Mouse (Mus musculus): Measurements from ENCODE around the gene Edil3. TPM values are rescaled to one million over a fixed set of nuclear protein-coding genes. Genes with fewer than 3 reads are reported as not detected.
"Not testable (repeated sequence)": the region's sequence is repeated elsewhere in the genome, so short reads cannot be mapped to it uniquely, and the experiment has no call there.

The Edil3 gene
- polyA plus RNA-seq, 1 experiment from 2014 or later: 17.5 TPM

- Histone ChIP-seq H3K4me1 (peaks cover 4% of the 10 kb centered on the region; the same call in 1 of the 2 replicates), H3K27me3 (ENCODE audit: low read depth, poor library complexity, severe bottlenecking) (no peaks in the 10 kb centered on the region), H3K4me3 (no peak overlapping the region), H3K27ac (replicated peaks) (no peak overlapping the region), H3K9me3 (replicated peaks) (no peaks in the 10 kb centered on the region), H3K36me3 (no peaks in the 10 kb centered on the region)
- 46% methylated on average over 3 of the region's 3 CpGs for WGBS
- peak; percentile 17 for DNase-seq (ENCODE audit: low spot score)
Observed at GRCm38 (mm10) chr13:89029817-89030539, 208.7 kb downstream of the Edil3 start.

DNA sequence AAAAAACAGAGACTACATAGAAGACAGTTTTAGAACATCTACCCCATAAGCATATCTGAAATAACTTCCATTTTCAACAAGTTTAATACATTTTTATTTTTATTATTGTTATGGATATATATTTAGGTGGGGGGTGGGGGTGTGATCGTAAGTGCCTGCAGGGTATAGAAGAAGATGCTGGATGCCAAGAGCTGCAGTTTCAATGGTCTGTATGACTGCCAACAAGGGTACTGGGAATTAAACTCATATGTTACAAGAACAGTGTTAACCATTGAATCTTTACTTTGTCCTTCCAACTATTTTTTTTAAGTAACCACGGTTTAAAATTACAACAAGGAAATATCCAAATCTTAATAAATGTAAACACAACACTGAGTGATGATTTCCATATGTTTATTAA, 214.4 kb downstream of the Edil3 start:
- WGBS: 86% methylated on average over 2 of the region's 2 CpGs
- no peaks in the 10 kb centered on the region for H3K36me3 ChIP-seq
- 0 out of 2 replicates have a peak, but pooled peaks cover 4% of the 10 kb centered on the region for H3K4me1 ChIP-seq
- no peak overlapping the region for H3K4me3 ChIP-seq
- no peak for DNase-seq (ENCODE audit: low spot score)
- H3K27ac ChIP-seq (replicated peaks): no peak overlapping the region
- no peaks in the 10 kb centered on the region for H3K27me3 ChIP-seq (ENCODE audit: low read depth, poor library complexity, severe bottlenecking)
- no peaks in the 10 kb centered on the region for H3K9me3 ChIP-seq (replicated peaks)

DNA sequence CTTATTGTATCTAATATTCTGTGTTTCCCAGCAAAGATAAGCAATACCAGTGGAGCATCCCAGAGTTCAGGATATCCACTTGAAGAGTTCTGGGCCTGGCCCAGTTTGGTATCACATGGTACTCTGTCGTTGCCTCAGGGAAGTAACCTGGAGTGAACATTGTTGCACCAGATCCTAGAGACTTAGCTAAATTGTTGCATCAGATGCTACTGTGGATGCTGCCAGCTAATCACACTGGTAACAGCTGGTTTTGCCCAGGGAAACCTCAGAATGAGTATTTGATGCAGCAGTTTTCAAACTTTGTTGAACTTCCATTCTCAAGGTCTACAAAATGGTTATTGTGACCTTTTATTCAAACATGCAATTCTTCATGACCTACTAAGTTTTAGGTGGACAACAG, 220.2 kb downstream of the Edil3 start:
- no peak overlapping the region for H3K27ac ChIP-seq (replicated peaks)
- no peaks in the 10 kb centered on the region for H3K9me3 ChIP-seq (replicated peaks)
- H3K4me1 ChIP-seq: 0 out of 2 replicates have a peak, but pooled peaks cover 4% of the 10 kb centered on the region
- no peaks in the 10 kb centered on the region for H3K27me3 ChIP-seq (ENCODE audit: low read depth, poor library complexity, severe bottlenecking)
- 93% methylated on average over 1 of the region's 1 CpGs for WGBS
- H3K36me3 ChIP-seq: no peaks in the 10 kb centered on the region
- no peak for DNase-seq (ENCODE audit: low spot score)
- no peak overlapping the region for H3K4me3 ChIP-seq

DNA sequence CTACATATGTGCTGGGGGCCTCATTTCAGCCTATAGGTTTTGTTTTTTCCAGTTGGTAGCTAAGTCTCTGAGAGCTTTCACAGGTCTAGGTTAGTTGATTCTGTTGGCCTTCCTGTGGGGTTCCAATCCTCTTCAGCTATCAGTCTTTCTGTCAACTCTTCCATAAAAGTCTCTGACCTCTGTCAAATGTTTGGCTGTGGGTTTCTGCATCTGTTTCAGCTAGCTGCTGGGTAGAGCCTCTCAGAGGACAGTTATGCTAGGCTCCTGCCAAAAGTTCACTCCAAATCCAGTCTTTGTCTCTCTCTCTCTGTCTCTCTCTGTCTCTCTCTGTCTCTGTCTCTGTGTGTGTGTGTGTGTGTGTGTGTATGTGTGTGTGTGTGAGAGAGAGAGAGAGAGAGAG, 248.9 kb downstream of the Edil3 start:
- H3K4me1 ChIP-seq; H3K27me3 ChIP-seq (ENCODE audit: low read depth, poor library complexity, severe bottlenecking): not testable (repeated sequence)

GRCm38 (mm10) chr13:89076212-89076611, 254.9 kb downstream of the Edil3 start:
- 94% methylated on average over 1 of the region's 1 CpGs for WGBS
- Histone ChIP-seq H3K4me1 (no peaks in the 10 kb centered on the region), H3K27ac (replicated peaks) (no peak overlapping the region), H3K36me3 (no peaks in the 10 kb centered on the region), H3K9me3 (replicated peaks) (no peaks in the 10 kb centered on the region), H3K4me3 (no peak overlapping the region), H3K27me3 (ENCODE audit: low read depth, poor library complexity, severe bottlenecking) (no peaks in the 10 kb centered on the region)
- no peak for DNase-seq (ENCODE audit: low spot score)

More for the DNA sequence above, 248.9 kb downstream of the Edil3 start:
- not testable (repeated sequence) for DNase-seq (ENCODE audit: low spot score); H3K9me3 ChIP-seq (replicated peaks); H3K4me3 ChIP-seq; H3K27ac ChIP-seq (replicated peaks); H3K36me3 ChIP-seq

DNA sequence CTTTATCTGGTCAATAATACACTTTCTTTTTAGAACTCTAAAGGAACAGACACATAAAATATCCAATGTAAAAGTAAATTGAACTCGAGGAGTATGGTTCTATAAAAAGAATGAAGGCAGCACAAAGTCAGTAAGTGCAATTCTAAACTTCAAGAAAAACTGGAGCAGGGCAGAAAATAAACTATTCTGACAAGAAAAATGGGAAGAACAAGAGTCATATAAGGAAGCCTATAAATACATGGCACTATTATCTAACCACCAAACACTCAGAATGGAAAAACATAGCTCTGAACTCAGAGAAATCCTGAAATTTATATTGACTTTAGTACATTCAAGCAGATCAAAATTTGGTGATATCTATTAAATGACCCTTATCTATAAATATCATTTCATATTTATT, 284.6 kb downstream of the Edil3 start:
- Histone ChIP-seq H3K4me1 (no peaks in the 10 kb centered on the region), H3K27ac (replicated peaks) (no peak overlapping the region), H3K27me3 (ENCODE audit: low read depth, poor library complexity, severe bottlenecking) (no peaks in the 10 kb centered on the region), H3K9me3 (replicated peaks) (no peaks in the 10 kb centered on the region), H3K4me3 (no peak overlapping the region), H3K36me3 (no peaks in the 10 kb centered on the region)
- WGBS: 70% methylated on average over 1 of the region's 1 CpGs
- DNase-seq (ENCODE audit: low spot score): no peak

GRCm38 (mm10) chr13:89117551-89117950, 296.3 kb downstream of the Edil3 start:
- no peak overlapping the region for H3K4me3 ChIP-seq
- no peaks in the 10 kb centered on the region for H3K36me3 ChIP-seq
- H3K27ac ChIP-seq (replicated peaks): no peak overlapping the region
- H3K27me3 ChIP-seq (ENCODE audit: low read depth, poor library complexity, severe bottlenecking): no peaks in the 10 kb centered on the region
- H3K9me3 ChIP-seq (replicated peaks): no peaks in the 10 kb centered on the region
- peaks cover 6% of the 10 kb centered on the region for H3K4me1 ChIP-seq
- DNase-seq (ENCODE audit: low spot score): no peak
- 83% methylated on average over 2 of the region's 2 CpGs for WGBS

GRCm38 (mm10) chr13:89119809-89120208, 298.5 kb downstream of the Edil3 start:
- 81% methylated on average over 8 of the region's 8 CpGs for whole genome bisulfite sequencing

GRCm38 (mm10) chr13:89122511-89123253, 301.4 kb downstream of the Edil3 start:
- 58% methylated on average over 6 of the region's 6 CpGs for WGBS
- Histone ChIP-seq H3K27me3 (ENCODE audit: low read depth, poor library complexity, severe bottlenecking) (no peaks in the 10 kb centered on the region), H3K9me3 (replicated peaks) (no peaks in the 10 kb centered on the region), H3K27ac (replicated peaks) (no peak overlapping the region), H3K4me1 (peaks cover 8% of the 10 kb centered on the region), H3K4me3 (no peak overlapping the region), H3K36me3 (no peaks in the 10 kb centered on the region)
- DNase-seq (ENCODE audit: low spot score): no peak

More at GRCm38 (mm10) chr13:89119809-89120208, 298.5 kb downstream of the Edil3 start:
- DNase-seq (ENCODE audit: low spot score): no peak
- Histone ChIP-seq H3K9me3 (replicated peaks) (no peaks in the 10 kb centered on the region), H3K36me3 (no peaks in the 10 kb centered on the region), H3K4me1 (peaks cover 8% of the 10 kb centered on the region), H3K27ac (replicated peaks) (no peak overlapping the region), H3K4me3 (no peak overlapping the region), H3K27me3 (ENCODE audit: low read depth, poor library complexity, severe bottlenecking) (no peaks in the 10 kb centered on the region)

- Histone ChIP-seq H3K4me3 (no peak overlapping the region), H3K9me3 (replicated peaks) (no peaks in the 10 kb centered on the region), H3K4me1 (peaks cover 8% of the 10 kb centered on the region), H3K36me3 (no peaks in the 10 kb centered on the region), H3K27ac (replicated peaks) (no peak overlapping the region), H3K27me3 (ENCODE audit: low read depth, poor library complexity, severe bottlenecking) (no peaks in the 10 kb centered on the region)
- 88% methylated on average over 5 of the region's 5 CpGs for WGBS
- DNase-seq (ENCODE audit: low spot score): no peak
Observed at GRCm38 (mm10) chr13:89123396-89123795, 302.1 kb downstream of the Edil3 start.

DNA sequence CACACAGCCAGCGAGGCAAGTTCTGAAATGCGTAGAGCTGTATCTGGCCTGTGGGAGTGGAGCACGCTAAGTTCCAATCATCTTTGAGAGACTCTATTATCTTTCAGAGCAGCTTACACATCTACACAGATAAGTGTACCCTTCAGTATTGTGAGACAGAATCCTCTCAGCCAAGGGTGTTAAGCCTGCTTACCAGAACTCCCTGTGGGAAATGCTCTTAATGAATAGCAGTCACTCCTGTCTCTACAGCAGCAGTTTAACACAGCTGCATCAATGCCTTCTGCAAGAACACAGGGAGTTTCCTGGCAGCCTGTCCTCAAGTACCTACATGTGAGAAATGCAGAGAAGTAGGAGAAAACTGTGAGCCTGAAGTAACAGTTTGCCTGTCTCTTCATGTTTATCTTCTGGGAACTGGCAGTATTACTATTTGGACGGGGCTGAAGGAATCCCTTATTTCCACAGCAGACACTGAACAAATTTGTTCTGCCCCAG, 324.8 kb downstream of the Edil3 start:
- DNase-seq (ENCODE audit: low spot score): no peak
- 31% methylated on average over 4 of the region's 4 CpGs for WGBS
- Histone ChIP-seq H3K4me1 (peaks cover 15% of the 10 kb centered on the region), H3K9me3 (replicated peaks) (no peaks in the 10 kb centered on the region), H3K27me3 (ENCODE audit: low read depth, poor library complexity, severe bottlenecking) (no peaks in the 10 kb centered on the region), H3K36me3 (no peaks in the 10 kb centered on the region), H3K27ac (replicated peaks) (no peak overlapping the region), H3K4me3 (no peak overlapping the region)

GRCm38 (mm10) chr13:89151878-89152277, 330.6 kb downstream of the Edil3 start:
- no peaks in the 10 kb centered on the region for H3K9me3 ChIP-seq (replicated peaks)
- no peaks in the 10 kb centered on the region for H3K36me3 ChIP-seq
- H3K27me3 ChIP-seq (ENCODE audit: low read depth, poor library complexity, severe bottlenecking): no peaks in the 10 kb centered on the region
- no peaks in the 10 kb centered on the region for H3K4me1 ChIP-seq
- 83% methylated on average over 3 of the region's 3 CpGs for WGBS
- no peak overlapping the region for H3K27ac ChIP-seq (replicated peaks)
- H3K4me3 ChIP-seq: no peak overlapping the region
- no peak for DNase-seq (ENCODE audit: low spot score)

DNA sequence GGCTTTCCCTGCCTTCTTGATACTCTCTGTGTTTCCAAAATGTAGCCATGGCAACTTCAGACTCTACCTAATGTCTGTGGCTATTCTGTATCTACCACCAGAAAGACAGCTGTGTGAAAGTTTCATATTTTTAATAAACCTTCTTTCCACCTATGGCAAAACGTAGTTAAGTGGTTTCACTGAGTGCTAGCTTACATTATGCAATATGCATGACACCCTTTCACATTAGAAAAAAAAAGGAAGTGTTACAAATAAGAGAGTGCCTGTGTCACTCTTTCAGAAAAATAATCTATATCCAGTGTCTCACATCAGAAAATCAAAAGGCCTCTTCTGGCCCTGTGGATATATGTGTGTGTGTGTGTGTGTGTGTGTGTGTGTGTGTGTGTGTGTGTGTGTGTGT, 346.7 kb downstream of the Edil3 start:
- DNase-seq (ENCODE audit: low spot score): no peak
- 80% methylated on average over 1 of the region's 1 CpGs for WGBS
- H3K27ac ChIP-seq (replicated peaks): no peak overlapping the region
- no peaks in the 10 kb centered on the region for H3K27me3 ChIP-seq (ENCODE audit: low read depth, poor library complexity, severe bottlenecking)
- no peaks in the 10 kb centered on the region for H3K36me3 ChIP-seq
- H3K4me3 ChIP-seq: no peak overlapping the region
- H3K4me1 ChIP-seq: no peaks in the 10 kb centered on the region
- no peaks in the 10 kb centered on the region for H3K9me3 ChIP-seq (replicated peaks)

All from midbrain, embryonic 10.5 days (tissue).